Mouse (Mus musculus) cerebellum, adult 2 months (tissue): ENCODE results near the gene Tspan3.

Source experiments
- CTCF ChIP-seq: fragments of 200-500 bp; IDR thresholded peaks from 2 replicates; pipeline ENCODE4 v1.5.1; 2011; ENCODE audit warnings: low read depth, mild to moderate bottlenecking, control low read depth, low read length, moderate library complexity, borderline replicate concordance; ENCODE audit not compliant: insufficient read depth
- POLR2A ChIP-seq: fragments of 200-500 bp; IDR thresholded peaks from 2 replicates; pipeline ENCODE4 v1.6.1; 2011; ENCODE audit warnings: low read length, control low read depth, borderline replicate concordance; ENCODE audit not compliant: insufficient read depth

- no peak for TF ChIP-seq POLR2A
- TF ChIP-seq CTCF, result no peak
Observed at GRCm38 (mm10) chr9:56130536-56130935, 34.7 kb downstream of the Tspan3 start.
